Mouse (Mus musculus) adrenal gland, adult 8-10 months (tissue): ENCODE results near the gene Ldhb. TPM values are rescaled to one million over a fixed set of nuclear protein-coding genes. Genes with fewer than 3 reads are reported as not detected.
"Not testable (repeated sequence)": the region's sequence is repeated elsewhere in the genome, so short reads cannot be mapped to it uniquely, and the experiment has no call there.

ENCODE experiments used
- DNase-seq: peaks from one replicate; pipeline ENCODE4 v3.0.0; 2022
- total RNA-seq, 4 experiments: library from RNA; stranded (reverse); gene quantifications; 2 replicates each; pipeline ENCODE4 v1.2.4; 2022

The Ldhb gene
- total RNA-seq, 4 experiments from 2014 or later, result 147 to 183 (median 159) TPM

GRCm38 (mm10) chr6:142512902-142513301 is 5.1 kb upstream of the Ldhb start:
- DNase-seq, result no peak

GRCm38 (mm10) chr6:142511516-142512135 is 3.9 kb upstream of the Ldhb start:
- DNase-seq, result no peak

- no peak for DNase-seq
Measured at GRCm38 (mm10) chr6:142508663-142509062, 906 bp upstream of the Ldhb start.

GRCm38 (mm10) chr6:142507033-142507784 is 548 bp downstream of the Ldhb start:
- no peak for DNase-seq

GRCm38 (mm10) chr6:142506338-142507032 is 1.3 kb downstream of the Ldhb start:
- DNase-seq, result no peak

- DNase-seq, result no peak
Measured at GRCm38 (mm10) chr6:142503601-142504000, 4.2 kb downstream of the Ldhb start.

DNA sequence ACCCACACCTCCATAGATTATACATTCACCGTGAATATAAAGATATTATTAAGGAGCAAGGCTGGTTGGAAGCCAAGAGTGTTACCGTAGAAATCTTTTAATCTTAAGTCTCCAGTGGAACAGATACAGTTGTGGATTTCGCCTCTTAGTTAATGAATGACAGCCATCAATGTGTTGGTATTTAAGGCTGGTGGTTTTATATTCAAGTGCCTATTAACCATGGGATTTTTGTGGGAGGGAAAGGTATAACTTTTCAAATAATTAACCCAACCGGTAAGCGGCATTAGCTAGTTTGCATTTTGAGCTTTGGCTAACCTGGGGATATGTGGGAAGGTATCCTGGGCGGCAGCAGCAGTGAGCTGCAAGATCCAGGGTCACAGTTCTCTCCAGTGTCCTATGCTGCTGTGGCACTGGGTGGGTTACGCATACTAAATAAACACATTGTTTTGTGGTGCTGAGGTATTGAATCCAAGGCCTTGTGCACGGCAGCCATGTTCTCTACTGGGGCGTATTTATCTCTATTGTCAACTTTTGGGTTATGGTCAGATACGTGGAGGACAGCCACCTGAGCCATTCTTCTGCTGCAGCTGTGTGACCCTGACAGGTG is 5.1 kb downstream of the Ldhb start:
- no peak for DNase-seq

DNA sequence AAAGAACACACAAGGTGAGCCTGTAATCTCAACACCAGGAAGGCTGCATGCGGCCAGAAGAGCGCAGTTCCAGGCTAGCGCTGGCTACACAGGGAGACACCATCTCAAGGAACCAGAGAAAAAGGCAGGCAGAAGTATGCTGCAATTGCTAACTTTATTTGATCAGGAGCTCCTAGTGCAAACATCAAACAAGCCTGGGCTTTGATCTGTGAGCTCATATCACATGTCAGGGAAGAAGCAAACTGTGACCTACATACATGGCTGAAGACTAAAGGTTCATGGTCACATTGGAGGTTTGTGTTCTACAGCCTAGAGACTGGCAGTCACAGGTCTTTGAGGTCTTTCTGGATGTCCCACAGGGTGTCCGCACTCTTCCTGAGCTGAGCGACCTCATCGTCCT is 17.6 kb downstream of the Ldhb start:
- DNase-seq, result not testable (repeated sequence)

DNA sequence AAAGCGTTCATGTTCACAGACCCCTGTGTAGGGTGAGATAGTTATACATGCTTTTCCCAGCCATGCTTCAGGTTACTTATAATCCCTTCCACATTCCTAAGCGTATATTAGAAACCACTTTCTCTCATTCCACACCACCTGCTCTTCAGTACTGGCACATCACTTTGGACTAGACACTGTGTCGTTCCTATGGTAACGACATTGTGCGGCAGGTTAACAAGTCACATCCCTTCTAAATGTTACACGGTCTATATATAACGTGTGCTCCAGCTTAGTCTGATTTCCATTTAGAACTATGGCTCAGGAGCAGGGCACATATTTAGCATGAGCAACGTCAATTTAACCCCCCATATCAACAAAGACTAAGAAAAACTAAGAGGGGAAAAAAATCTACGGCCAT is 20.1 kb downstream of the Ldhb start:
- DNase-seq, result no peak

- DNase-seq, result no peak
Measured at GRCm38 (mm10) chr6:142485478-142486123, 22.2 kb downstream of the Ldhb start.

- DNase-seq, result no peak
Measured at GRCm38 (mm10) chr6:142477239-142477638, 30.5 kb downstream of the Ldhb start.

GRCm38 (mm10) chr6:142472801-142473203 is 35.0 kb downstream of the Ldhb start, which contains the start of gene Gys2:
Gene Gys2 (minus strand): TSS chr6:142473109.
- DNase-seq, result no peak

DNA sequence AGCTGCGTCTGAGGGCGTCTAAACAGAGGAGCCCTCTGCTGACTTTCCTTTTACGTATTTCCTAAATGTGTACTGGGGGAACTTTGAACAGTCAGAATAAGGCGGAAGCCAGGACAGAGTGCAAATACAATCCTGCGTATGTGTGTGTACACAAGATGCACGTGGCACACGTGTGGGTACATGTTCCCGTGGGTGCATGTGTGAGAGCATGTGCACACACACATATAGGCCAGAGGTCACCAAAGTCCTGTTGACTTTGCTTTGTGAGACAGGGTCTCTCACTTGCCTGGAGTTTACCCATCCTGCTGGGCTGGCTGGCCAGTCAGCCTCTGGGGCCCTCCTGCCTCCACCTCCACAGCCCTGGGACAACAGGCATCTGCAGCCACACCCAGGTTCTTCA is 36.6 kb downstream of the Ldhb start:
- no peak for DNase-seq

DNA sequence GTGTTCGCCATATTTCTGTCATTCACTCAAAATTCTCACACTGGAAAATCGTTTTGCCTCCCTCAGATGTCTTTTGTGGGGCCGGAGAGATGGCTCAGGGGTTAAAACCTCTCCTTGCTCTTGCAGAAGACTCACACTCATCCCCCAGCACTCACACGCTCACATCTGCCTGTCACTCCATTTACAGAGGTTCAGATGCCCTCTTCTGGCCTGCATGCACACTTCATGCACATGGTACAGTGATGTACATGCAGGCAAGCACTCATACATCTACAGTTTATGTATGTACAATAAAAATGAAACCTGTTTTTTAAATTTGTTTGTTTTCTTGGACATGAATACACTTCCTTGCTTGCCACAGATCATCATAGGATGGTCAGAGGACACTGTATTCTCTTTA is 38.2 kb downstream of the Ldhb start:
- DNase-seq, result no peak

- DNase-seq, result no peak
Measured at GRCm38 (mm10) chr6:142462194-142462593, 45.6 kb downstream of the Ldhb start.

DNA sequence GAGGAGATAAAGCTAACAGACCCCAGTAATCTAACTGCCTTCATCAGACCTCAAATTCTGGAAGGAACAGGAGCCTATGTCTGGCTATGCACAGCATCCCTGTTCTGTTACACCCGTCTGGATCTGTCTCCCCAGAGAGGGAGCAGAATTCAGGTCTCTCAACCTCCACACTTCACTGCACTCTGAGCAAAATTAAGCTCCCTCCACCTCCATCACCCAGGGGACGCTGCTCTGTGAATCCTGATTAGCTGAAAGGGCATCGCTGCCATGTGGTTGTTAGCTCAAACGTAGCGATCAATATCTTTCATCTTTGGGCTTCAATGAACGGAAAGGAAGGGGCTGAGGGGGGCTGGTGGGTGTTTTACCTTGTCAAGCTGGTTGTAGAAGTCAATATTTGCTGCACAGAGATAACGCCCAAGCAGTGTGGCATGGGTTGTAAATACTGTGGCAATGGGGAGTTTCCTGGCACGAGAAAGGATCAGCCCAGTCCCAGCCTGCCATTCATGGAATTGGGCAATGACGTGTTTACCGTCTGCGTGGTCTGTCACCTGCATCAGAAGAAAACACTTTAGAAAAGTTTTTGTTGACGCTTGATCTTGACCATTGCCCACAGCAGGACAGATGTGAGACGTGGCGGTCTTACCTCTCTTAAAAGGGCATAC is 48.6 kb downstream of the Ldhb start:
- no peak for DNase-seq

- no peak for DNase-seq
Measured at GRCm38 (mm10) chr6:142458010-142458409, 49.7 kb downstream of the Ldhb start.

DNA sequence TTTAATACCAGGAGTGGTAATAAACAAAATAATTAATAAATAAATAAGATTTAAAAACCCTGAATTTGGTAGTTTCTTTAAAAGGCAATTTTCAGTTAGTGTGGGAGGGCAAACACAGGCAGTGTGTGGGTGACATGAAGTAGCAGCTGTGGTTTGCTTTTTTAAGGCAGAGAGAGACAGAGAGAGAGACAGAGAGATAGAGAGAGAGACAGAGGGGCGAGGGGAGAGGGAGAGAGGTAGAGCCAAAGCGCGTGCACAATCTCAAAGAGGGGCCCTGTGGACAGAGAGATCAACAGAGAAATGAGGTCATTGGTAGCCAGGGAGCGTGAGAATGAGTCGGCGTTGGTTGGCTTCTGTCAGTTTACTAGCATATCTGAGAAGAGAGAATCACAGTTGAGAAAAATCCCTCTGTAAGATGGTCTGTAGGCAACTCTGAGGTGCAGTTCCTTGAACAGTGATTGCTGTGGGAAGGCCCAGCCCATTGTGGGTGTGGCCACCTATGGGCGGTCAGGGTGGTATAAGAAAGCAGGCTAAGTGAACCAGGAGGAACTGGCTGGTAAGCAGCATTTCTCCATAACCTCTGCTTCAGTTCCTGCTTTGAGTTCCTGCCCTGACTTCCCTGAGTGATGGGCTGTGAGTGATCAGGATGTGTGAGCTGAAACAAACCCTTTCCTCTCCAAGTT is 52.3 kb downstream of the Ldhb start:
- no peak for DNase-seq

DNA sequence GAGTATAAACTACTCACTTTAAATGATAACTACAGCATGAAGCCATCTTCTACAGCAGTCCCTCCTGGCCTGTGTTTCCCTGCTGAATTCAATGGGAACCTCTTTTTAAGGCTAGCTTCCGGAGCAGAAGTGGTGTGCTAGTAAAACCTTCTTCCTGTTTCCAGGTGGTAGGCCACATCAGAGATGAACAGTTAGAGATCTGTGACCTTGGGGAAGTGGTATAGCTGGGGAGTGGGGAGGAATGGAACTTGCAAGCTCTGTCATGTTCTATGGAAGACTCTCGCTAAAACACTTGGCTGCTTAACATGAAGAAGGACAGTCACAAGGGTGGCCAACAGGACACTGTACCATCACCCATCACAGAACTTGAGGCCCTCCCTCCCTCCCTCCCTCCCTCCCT is 54.4 kb downstream of the Ldhb start:
- DNase-seq, result no peak

DNA sequence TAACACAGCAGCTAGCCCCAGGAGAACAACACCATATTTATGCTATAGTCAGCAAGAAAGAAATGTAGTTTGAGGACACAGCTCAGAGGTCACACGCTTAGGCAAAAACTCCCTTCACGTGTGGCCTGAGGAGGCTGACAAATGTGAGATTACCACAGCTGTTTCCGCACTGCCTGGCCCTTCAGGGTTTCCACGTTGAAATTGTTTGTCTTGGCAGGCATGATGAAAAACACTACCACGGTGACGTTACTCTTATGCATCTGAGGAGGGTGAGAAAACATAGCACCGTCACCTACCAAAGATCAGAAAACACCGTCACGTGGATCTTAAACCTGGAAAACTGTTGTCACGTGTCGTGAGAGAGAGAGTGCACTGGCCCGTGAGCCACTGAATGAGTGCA is 56.4 kb downstream of the Ldhb start:
- no peak for DNase-seq
